Mouse (Mus musculus): ENCODE measurements at regions not wholly inside any gene's neighbourhood (a gene's known extent, or its start where the extent isn't known, plus 50 kb on each side); places are given as distances from the start of the nearest gene placed in this dataset.

DNA sequence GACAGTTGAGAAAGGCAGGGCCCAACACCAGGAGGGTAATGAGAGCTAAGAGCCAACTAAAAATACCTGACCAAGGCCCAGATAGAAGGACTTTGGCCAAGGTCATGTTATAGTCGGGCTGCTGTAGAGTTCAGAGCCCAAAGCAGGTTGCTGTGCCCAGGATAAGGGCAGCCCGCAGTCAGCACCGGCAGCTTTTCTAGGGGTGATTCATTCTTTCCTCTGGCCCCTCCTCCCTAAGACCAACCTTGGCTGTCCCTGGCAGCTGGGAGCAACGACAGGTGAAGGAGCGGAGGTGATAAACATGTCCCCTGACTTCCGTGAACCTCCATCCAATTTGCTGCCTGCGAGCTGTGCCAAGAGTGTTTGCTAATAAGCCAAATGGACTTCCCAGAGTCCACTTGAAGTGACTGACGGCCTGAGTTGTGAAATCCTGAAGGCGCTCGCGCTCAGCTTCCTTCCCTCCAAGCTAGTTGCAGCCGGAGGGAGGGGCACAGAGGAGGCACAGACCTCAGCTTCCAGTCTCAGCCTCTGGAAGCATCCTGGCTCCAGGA, 144.2 kb upstream of the Igsf21 start:
- H3K36me3 ChIP-seq = no peaks in the 10 kb centered on the region
- no peak overlapping the region for H3K27ac ChIP-seq
- H3K9ac ChIP-seq = no peak overlapping the region
- no peaks in the 10 kb centered on the region for H3K9me3 ChIP-seq
- WGBS = 39% methylated on average over 12 of the region's 12 CpGs
- H3K4me2 ChIP-seq (replicated peaks) = no peak overlapping the region
- H3K27me3 ChIP-seq (replicated peaks) = no peaks in the 10 kb centered on the region
- no peak overlapping the region for H3K4me3 ChIP-seq (replicated peaks)
- H3K4me1 ChIP-seq (replicated peaks) = 0 out of 2 replicates have a peak, but pooled peaks cover 3% of the 10 kb centered on the region
- peak; percentile 74 for ATAC-seq

DNA sequence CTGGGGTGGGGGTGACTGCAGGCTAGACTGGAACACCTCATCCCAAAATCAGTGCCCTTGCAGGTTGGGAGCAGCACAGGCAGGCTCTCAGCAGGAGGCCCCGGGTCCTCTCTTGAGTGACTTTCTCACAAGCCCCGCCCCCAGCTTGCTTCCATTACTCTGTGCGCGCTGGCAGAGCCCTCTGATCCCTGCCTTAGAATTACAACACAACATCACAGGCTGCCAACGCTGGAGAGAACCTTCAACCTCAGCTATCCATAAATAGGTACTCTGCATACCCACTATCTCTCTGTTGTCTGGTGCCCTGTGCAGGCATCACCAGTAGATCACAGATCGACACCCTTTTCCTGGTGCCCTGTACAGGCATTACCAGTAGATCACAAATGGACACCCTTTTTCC, 139.1 kb upstream of the Igsf21 start:
- peaks cover 4% of the 10 kb centered on the region; the same call in 1 of the 2 replicates for H3K27me3 ChIP-seq (replicated peaks)
- H3K9ac ChIP-seq = no peak overlapping the region
- H3K9me3 ChIP-seq = no peaks in the 10 kb centered on the region
- no peak overlapping the region for H3K27ac ChIP-seq
- no peak overlapping the region for H3K4me2 ChIP-seq (replicated peaks)
- ATAC-seq = no peak
- no peaks in the 10 kb centered on the region for H3K36me3 ChIP-seq
- WGBS = 54% methylated on average over 6 of the region's 6 CpGs
- 0 out of 2 replicates have a peak, but pooled peaks cover 3% of the 10 kb centered on the region for H3K4me1 ChIP-seq (replicated peaks)
- H3K4me3 ChIP-seq (replicated peaks) = no peak overlapping the region

DNA sequence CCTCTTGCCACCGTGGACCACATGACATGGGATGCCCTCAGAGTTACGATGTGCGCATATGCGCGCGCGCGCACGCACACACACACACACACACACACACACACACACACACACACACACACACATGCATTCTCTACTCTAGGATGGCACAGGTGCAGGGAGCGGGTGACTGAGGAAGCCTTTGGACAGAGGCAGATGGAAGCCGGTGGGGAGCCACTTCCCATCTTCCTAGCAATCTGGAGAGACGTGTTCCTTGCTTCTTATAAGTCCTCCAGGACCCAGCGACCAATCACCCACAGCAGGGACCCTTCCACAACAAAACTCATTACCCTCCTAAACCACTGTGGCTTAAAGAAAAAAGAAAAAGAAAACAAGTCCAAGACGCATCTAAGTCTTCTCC, 138.6 kb upstream of the Igsf21 start:
- H3K4me1 ChIP-seq (replicated peaks) = no peaks in the 10 kb centered on the region
- H3K27ac ChIP-seq = no peak overlapping the region
- ATAC-seq = no peak
- H3K9ac ChIP-seq = no peak overlapping the region
- H3K4me2 ChIP-seq (replicated peaks) = no peak overlapping the region
- 92% methylated on average over 14 of the region's 14 CpGs for WGBS
- H3K4me3 ChIP-seq (replicated peaks) = no peak overlapping the region
- no peaks in the 10 kb centered on the region for H3K9me3 ChIP-seq
- peaks cover 4% of the 10 kb centered on the region; the same call in 1 of the 2 replicates for H3K27me3 ChIP-seq (replicated peaks)
- no peaks in the 10 kb centered on the region for H3K36me3 ChIP-seq

DNA sequence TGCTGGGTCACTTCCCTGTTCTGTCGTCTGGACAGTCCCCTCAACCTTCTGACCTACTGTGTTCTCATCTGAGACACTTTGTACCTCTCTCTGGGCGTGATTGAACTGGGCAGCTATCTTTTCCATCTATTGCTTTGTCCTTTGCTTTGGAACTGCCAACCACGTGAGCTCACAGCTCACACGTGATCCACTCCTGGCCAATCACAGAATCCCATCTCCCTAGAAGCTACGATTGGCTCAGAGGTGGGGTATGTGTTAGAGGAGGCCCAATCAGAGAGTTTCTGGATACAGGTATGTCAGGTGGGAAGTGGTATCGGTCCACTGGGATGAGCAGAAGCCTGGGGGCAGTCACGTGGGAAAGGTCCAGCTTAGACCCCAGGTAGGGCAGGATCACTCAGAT, 137.0 kb upstream of the Igsf21 start:
- Histone ChIP-seq H3K4me2 (replicated peaks) (no peak overlapping the region), H3K9ac (no peak overlapping the region), H3K4me3 (replicated peaks) (no peak overlapping the region), H3K4me1 (replicated peaks) (no peaks in the 10 kb centered on the region), H3K27ac (no peak overlapping the region), H3K27me3 (replicated peaks) (peaks cover 6% of the 10 kb centered on the region; the same call in 1 of the 2 replicates), H3K9me3 (no peaks in the 10 kb centered on the region), H3K36me3 (no peaks in the 10 kb centered on the region)
- 78% methylated on average over 7 of the region's 7 CpGs for WGBS
- no peak for ATAC-seq

DNA sequence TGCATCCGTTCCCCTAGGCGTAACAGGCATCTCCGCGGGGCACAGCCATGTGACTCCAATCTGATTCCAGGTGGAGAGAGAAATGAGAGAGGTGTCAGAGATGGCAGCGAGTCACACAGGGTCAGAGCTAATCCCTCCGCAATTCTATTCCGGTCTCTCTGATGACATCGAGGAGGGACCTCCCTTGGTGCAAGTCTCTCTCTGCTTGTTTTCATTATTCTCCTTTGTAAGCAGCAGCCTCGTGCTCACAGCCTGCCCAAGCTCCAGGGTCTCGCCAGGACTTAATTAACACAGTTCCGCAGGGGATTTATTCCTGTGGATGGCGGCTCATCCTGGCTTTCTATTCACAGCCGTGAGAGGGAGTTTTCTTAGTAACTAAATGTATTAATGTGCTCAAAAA, 134.1 kb upstream of the Igsf21 start:
- no peak overlapping the region for H3K27ac ChIP-seq
- no peak overlapping the region for H3K9ac ChIP-seq
- H3K4me2 ChIP-seq (replicated peaks) = no peak overlapping the region
- no peaks in the 10 kb centered on the region for H3K36me3 ChIP-seq
- no peak overlapping the region for H3K4me3 ChIP-seq (replicated peaks)
- no peak for ATAC-seq
- H3K4me1 ChIP-seq (replicated peaks) = no peaks in the 10 kb centered on the region
- peaks cover 6% of the 10 kb centered on the region; the same call in 1 of the 2 replicates for H3K27me3 ChIP-seq (replicated peaks)
- 31% methylated on average over 13 of the region's 13 CpGs for WGBS
- H3K9me3 ChIP-seq = no peaks in the 10 kb centered on the region

DNA sequence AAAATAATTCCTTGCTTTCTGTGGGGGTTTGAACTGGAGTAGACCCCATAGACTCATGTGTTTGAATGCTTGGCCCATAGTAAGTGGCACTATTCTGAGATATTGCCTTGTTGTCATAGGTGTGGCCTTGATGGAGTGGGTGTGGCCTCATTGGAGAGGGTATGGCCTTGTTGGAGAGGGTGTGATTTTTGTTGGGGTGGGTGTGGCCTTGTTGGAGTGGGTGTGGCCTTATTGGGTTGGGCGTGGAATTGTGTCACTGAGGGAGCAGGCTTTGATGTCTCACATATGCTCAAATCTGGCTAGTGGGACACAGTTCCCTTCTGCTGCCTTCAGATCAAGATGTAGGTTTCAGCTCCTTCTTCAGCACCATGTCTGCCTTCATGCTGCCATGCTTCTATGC, 131.4 kb upstream of the Igsf21 start:
- no peak overlapping the region for H3K9ac ChIP-seq
- no peak overlapping the region for H3K4me2 ChIP-seq (replicated peaks)
- 73% methylated on average over 1 of the region's 1 CpGs for WGBS
- no peak overlapping the region for H3K4me3 ChIP-seq (replicated peaks)
- ATAC-seq = no peak
- peaks cover 6% of the 10 kb centered on the region; the same call in 1 of the 2 replicates for H3K27me3 ChIP-seq (replicated peaks)
- no peaks in the 10 kb centered on the region for H3K36me3 ChIP-seq
- H3K4me1 ChIP-seq (replicated peaks) = no peaks in the 10 kb centered on the region
- H3K9me3 ChIP-seq = no peaks in the 10 kb centered on the region
- H3K27ac ChIP-seq = no peak overlapping the region

DNA sequence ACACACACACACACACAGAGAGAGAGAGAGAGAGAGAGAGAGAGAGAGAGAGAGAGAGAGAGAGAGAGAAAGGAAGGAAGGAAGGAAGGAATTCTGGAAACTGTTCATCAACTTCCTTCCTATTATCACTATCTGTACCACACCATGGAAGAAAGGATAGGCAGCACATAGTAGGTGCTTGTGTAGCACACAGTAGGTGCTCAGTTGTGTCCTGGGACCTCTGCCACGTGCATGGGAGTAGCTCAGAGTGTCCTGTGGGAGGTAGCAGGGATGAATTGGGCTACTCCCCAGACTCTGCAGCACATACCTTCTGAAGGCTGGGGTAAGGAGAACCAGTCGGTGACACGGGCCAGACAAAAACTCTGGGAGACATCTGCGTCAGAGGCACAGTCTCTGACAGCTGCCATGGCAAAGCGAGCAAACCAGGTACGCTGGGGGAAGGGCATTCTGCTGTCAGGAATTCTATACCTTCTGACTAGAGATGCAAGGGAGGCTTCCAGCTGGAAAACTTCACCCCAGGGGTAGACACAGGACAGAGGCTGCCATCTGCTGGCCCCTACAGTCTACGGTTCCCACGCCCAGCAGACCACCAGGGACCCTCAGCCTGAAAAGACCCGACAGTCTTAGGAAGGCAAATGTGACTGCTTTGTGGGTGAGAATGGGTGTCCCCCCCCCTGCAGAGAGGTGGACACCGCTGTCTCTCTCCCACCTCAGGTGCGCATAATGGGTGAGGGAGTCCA, 126.2 kb upstream of the Igsf21 start:
- Histone ChIP-seq H3K27me3 (replicated peaks) (peaks cover 4% of the 10 kb centered on the region; the same call in 1 of the 2 replicates), H3K9me3 (no peaks in the 10 kb centered on the region), H3K36me3 (no peaks in the 10 kb centered on the region), H3K4me2 (replicated peaks) (no peak overlapping the region), H3K4me1 (replicated peaks) (no peaks in the 10 kb centered on the region), H3K27ac (no peak overlapping the region), H3K4me3 (replicated peaks) (no peak overlapping the region), H3K9ac (no peak overlapping the region)
- 42% methylated on average over 11 of the region's 11 CpGs for WGBS
- ATAC-seq = no peak

DNA sequence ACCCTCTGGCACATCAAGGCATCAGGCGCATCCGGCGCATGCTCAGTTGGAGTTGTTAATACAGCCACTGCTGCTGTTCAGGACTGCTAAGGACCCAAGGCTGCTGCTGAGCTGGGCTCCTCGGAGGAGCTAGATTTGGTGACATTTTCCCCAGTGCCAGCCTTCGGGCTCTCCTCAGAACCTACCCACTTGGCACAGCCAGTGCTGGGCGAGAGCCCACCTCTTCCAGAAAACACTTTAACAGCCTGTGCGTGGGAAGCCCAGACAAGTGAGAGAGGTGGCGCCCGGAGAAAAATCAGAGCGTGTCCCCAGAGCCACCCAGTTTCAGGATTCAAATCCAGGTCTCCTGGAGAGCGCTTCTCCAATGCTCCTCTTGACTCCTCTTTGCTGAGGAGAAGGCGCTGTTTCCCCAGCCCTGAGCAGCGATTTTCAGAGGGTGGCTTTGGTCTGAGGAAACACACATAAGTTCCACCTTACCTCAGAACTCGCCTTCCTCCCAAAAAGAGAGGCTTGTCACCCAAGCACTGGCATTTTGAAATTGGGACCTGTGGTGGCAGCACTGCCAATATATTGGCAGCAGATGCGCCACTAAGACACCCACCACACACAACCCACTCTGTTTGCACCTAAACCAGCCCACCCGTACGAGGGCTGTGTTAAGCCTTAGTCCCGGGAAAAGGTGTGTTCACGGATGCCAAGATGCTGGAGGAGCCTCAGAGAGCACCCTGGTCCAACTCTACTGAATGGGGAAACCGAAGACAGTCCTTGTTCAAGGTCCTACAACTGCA, 125.0 kb upstream of the Igsf21 start:
- Histone ChIP-seq H3K4me1 (replicated peaks) (no peaks in the 10 kb centered on the region), H3K27ac (no peak overlapping the region), H3K9me3 (no peaks in the 10 kb centered on the region), H3K27me3 (replicated peaks) (0 out of 2 replicates have a peak, but pooled peaks cover 4% of the 10 kb centered on the region), H3K36me3 (no peaks in the 10 kb centered on the region), H3K4me2 (replicated peaks) (no peak overlapping the region), H3K9ac (no peak overlapping the region), H3K4me3 (replicated peaks) (no peak overlapping the region)
- no peak for ATAC-seq
- 85% methylated on average over 20 of the region's 20 CpGs for WGBS

DNA sequence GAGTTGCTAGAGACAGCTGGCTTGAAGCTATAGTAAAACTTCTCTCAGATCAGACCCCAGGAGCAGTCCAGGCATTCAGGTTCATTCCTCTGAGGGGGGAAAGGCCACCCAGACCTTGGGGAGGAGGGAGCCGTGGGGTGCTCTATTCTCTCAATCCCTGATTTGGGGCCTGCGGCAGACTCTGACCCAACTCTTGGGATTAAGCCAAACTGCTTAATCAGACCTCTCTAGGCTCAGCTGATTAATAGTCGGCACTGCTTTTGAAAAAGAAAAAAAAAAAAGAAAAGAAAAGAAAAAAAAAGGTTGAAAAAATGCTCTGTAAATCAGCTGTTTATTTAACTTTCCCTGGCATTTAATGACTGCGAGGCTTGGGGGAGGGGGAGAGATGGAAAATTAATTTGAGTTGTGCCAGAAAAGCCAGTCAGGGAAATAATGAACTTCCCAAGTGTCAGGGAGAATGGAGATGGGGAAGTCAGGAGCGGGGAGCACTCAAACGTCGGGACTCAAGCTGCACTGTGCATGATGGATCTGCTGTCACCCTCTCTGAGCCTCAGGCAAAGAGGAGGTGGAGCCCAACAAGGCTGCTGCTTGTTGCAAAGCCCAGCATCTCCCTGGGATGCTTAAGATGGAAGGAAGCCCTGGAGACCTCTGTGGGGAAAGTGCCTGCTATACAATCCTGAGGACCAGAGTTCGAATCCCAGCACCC, 120.5 kb upstream of the Igsf21 start:
- H3K9ac ChIP-seq = no peak overlapping the region
- no peaks in the 10 kb centered on the region for H3K4me1 ChIP-seq (replicated peaks)
- H3K36me3 ChIP-seq = no peaks in the 10 kb centered on the region
- no peak overlapping the region for H3K4me2 ChIP-seq (replicated peaks)
- H3K27me3 ChIP-seq (replicated peaks) = 0 out of 2 replicates have a peak, but pooled peaks cover 4% of the 10 kb centered on the region
- H3K27ac ChIP-seq = no peak overlapping the region
- no peak overlapping the region for H3K4me3 ChIP-seq (replicated peaks)
- no peaks in the 10 kb centered on the region for H3K9me3 ChIP-seq
- no peak for ATAC-seq
- 41% methylated on average over 8 of the region's 8 CpGs for WGBS

DNA sequence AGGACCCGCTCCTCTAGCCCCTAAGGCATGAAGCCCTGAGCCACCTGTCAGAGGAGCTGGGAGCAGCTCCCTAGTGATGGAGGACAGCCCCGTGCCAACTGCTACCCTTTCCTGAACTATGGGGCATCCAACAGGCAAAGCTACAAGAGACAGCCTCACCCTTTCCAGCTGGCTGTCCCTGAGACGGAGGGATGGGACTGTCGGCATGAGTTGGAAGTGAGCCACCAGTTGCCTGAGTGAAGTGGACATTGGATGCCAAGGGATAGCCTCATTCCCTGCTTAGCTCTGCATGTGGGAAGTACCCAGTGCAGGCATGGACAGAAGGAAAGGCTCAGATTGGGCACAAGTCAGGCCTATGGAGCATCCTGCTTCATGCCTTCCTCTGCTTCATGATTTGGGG, 112.3 kb upstream of the Igsf21 start:
- Histone ChIP-seq H3K9me3 (no peaks in the 10 kb centered on the region), H3K4me3 (replicated peaks) (no peak overlapping the region), H3K27me3 (replicated peaks) (no peaks in the 10 kb centered on the region), H3K4me1 (replicated peaks) (no peaks in the 10 kb centered on the region), H3K4me2 (replicated peaks) (no peak overlapping the region), H3K9ac (no peak overlapping the region), H3K27ac (no peak overlapping the region), H3K36me3 (no peaks in the 10 kb centered on the region)
- 94% methylated on average over 4 of the region's 4 CpGs for WGBS
- no peak for ATAC-seq

DNA sequence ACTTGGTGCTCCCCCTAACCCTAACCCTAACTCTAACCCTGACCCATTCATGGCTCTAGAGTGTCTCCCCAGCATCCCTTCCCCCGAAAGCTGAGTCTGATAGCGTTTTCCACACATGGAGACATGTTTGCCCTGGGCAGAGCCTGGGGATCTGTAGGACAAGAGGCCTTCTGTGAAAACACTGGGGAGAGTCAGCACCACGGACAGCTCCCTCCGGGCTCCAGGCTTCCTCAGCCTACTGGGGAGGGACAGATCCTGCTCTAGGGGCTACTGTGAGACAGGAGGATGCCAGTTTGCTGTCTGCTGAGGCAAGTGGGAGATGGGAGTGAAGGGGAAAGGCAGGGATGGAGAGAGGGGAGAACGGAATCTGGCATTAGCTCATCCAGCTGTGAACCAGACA, 111.5 kb upstream of the Igsf21 start:
- no peaks in the 10 kb centered on the region for H3K4me1 ChIP-seq (replicated peaks)
- H3K36me3 ChIP-seq = no peaks in the 10 kb centered on the region
- WGBS = 11% methylated on average over 5 of the region's 5 CpGs
- H3K4me2 ChIP-seq (replicated peaks) = no peak overlapping the region
- H3K27me3 ChIP-seq (replicated peaks) = no peaks in the 10 kb centered on the region
- H3K27ac ChIP-seq = no peak overlapping the region
- H3K9ac ChIP-seq = no peak overlapping the region
- no peak overlapping the region for H3K4me3 ChIP-seq (replicated peaks)
- ATAC-seq = no peak
- no peaks in the 10 kb centered on the region for H3K9me3 ChIP-seq

DNA sequence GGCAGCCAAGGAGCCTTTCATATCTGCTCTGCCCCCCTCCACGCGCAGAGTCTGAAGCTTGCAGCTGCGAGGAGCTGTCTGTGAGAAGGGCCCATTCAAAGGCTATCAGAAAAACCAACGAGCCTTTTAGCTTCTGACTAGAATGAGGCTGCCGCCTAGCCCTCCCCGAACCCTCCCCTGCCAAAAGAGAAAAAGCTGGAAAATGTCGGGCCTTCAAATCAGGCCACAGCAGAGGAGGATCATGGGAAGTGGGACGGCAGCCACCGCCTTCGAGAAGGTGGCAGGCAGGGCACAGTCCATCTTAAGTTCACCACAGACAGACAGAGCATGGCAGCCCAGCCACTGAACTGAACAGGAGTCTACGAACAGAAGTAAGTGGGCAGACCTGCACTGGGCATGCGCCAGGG, 108.6 kb upstream of the Igsf21 start:
- Histone ChIP-seq H3K9me3 (no peaks in the 10 kb centered on the region), H3K4me3 (replicated peaks) (no peak overlapping the region), H3K4me2 (replicated peaks) (no peak overlapping the region), H3K9ac (no peak overlapping the region), H3K36me3 (no peaks in the 10 kb centered on the region), H3K27me3 (replicated peaks) (no peaks in the 10 kb centered on the region), H3K27ac (no peak overlapping the region), H3K4me1 (replicated peaks) (no peaks in the 10 kb centered on the region)
- ATAC-seq = no peak
- 76% methylated on average over 12 of the region's 12 CpGs for WGBS

Data from intestine, embryonic 15.5 days (tissue).